Mouse (Mus musculus) left cerebral cortex, postnatal 36 days (tissue): ENCODE results near the gene Aff1. TPM values are rescaled to one million over a fixed set of nuclear protein-coding genes. Genes with fewer than 3 reads are reported as not detected.

ENCODE experiments used
- DNase-seq, 2 experiments: peaks; one replicate each; pipeline ENCODE4 v3.0.0; 2021 to 2022; ENCODE audit warnings: low spot score in 2 of 2, mixed read lengths in 1 of 2
- intact Hi-C: fragments of 180-260 bp; cut with DNase I; formaldehyde crosslinking; loops from one replicate; pipeline ENCODE4 v1.15.1; 2025
- total RNA-seq, 2 experiments: library from RNA; stranded (reverse); gene quantifications; 2 replicates each; pipeline ENCODE4 v1.2.3; 2021

Gene Aff1
- total RNA-seq, 2 experiments from 2014 or later, result 10.9 to 13.5 TPM

GRCm38 (mm10) chr5:103852756-103853549, 160.8 kb downstream of the Aff1 start:
- intact Hi-C loops, result loop anchor here (10.0 kb wide), 1 partner anchor 192 kb away; the partner anchor contains the start of gene Nudt9

DNA sequence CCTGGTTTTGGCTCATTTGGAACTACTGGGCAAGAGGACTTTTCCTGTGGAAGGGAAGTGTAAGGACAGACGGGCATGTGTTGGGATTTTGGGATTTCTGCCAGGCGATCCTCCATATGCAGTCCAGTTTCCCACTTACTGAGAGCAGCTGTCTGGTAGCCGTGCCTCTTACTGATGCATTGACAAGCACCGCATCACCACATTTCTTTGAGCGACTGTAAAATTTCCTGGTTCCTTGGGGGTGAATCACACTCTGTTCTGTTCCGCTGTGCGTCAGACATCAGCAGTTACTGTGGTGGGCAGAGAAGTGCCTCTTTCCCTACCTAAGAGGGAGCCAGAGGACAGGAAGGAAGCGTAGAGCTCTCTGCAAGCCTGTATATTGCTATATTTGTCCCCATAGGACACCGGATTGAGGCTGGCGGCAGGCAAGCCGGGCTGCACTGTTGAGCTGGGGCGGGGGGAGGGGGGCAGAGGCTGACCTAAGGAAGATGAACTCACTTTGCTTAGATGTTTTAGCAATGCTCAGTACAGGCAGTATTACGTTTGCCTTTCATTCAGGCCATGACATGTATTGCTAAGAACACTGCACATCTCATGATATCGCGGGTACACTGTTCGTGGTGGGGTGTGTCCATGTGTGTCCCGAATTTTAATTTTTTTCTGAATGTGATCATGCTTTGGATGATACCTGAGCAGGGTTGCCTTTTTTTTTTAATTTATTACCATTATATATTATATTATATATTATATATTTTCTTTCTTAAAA, 162.1 kb downstream of the Aff1 start:
- peak; percentile 71 to 72 for DNase-seq
- intact Hi-C loops, result loop anchor here (2.0 to 10.0 kb wide), 2 partner anchors 55 to 191 kb away; partner anchors contain the start of gene Nudt9

More at GRCm38 (mm10) chr5:103852756-103853549, 160.8 kb downstream of the Aff1 start:
- DNase-seq, result no peak

GRCm38 (mm10) chr5:103854807-103855194, 162.6 kb downstream of the Aff1 start:
- intact Hi-C loops, result loop anchor here (2.0 to 10.0 kb wide), 3 partner anchors 54 to 190 kb away; partner anchors contain the start of gene Nudt9
- no peak for DNase-seq

GRCm38 (mm10) chr5:103855483-103856211, 163.5 kb downstream of the Aff1 start:
- no peak for DNase-seq
- intact Hi-C loops, result loop anchor here (2.0 to 10.0 kb wide), 3 partner anchors 53 to 189 kb away; partner anchors contain the start of gene Nudt9

DNA sequence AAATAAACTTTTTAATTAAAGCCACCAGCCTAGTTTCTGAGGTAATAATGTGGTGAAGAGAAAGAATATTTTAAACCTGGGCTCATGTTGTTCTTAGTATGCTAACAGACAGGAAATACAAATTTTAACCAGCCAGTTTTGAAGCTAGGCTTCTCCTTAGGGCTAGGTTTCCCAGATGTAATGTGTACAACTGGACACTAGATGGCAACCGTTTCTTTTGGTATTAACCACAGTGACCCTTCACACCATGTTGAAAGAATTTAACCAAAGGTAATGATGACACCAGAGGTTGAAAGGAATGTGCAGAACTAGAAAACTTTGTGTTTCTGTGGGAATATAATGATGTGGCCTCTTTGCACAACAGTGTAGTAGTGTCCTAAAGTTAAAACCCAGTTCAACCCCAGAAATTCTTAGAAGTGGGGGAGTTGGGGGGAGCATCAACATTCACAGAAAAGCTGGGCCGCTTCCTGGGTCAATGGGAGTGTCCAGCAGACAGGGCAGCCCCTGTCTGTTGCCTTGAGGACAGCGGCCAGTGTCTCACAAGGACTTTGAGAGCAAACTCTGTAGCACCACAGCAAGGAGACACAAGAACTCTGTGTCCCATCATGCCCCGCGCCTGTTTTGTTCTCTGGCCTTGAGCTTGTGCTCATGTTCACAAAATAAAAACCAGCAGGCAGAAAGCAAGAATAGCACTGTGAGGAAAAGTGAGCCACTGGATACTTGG, 164.3 kb downstream of the Aff1 start:
- intact Hi-C loops, result loop anchor here (5.0 to 10.0 kb wide), 2 partner anchors 71 to 188 kb away; partner anchors contain the start of gene Nudt9
- DNase-seq, result no peak

GRCm38 (mm10) chr5:103857151-103857550, 165.0 kb downstream of the Aff1 start:
- intact Hi-C loops, result loop anchor here (5.0 to 10.0 kb wide), 2 partner anchors 70 to 188 kb away; partner anchors contain the start of gene Nudt9
- no peak for DNase-seq

DNA sequence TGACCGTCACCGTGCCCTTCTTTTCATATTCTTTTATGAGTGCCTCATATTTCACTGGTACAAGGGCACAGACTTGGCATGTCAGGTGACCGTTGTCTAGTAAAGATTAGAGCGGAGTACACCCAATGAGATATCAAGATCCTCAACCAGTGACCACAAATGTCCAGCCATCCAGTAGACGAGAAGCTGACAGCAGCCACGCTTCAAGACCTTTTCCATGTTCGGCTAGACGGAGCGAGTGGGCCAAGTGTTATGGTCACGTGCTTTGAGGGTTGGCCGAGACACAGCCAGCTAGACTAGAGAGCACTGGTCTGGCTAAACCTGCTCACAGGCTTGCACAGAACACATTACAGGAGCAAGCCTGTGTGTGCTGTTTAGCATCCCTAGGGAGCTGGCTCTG, 168.4 kb downstream of the Aff1 start:
- DNase-seq, result no peak
- intact Hi-C loops, result no loop called here

DNA sequence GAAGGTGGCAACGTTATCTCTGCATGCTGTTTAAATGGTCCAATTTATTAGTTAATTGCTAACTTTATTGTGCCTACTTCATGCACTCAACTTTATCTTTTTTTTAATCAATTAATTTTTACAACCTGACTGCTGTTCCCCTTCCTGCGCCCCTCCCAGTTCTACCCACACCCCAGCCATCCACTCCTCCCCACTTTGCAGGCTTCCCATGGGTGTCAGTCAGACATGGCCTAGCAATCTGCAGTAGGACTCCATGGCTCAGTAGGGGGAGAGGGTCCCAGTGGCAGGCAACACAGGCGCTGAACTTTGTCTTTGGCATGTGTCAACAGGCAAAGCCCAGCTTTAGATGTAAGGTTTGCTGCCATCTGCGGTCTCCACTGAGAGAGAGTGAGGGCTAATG, 171.6 kb downstream of the Aff1 start:
- no peak for DNase-seq
- intact Hi-C loops, result no loop called here

- intact Hi-C loops, result no loop called here
- DNase-seq, result no peak
Observed at GRCm38 (mm10) chr5:103889766-103890165, 197.6 kb downstream of the Aff1 start.

DNA sequence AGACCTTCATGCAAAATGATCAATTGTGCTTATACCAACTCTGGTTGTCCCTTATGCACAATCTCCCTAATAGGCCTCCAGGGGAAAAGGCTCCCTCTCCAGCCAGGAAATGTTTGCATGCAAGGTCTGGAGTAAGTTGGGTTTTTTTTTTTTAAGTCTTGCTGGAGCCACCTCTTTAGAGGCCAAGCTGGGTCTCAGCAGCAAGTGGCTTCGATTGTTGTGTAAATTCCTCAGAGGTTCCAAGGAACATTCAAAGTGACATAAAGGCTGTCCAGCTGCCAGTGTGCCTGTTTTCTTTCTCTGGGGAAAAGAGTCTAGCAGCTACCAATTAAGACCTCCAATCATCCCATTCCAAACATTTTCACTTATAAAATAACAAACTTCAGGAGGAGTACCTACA, 206.1 kb downstream of the Aff1 start:
- intact Hi-C loops, result no loop called here
- no peak for DNase-seq

Other genes with a start within 250 kb of the Aff1 start
- gene Slc10a6, start 63.0 kb upstream of the Aff1 start, total RNA-seq, result under 1 TPM; 0.15 to 0.18 TPM
- gene 1700016H13Rik, start 36.4 kb upstream of the Aff1 start, total RNA-seq, result not detected
- 10 to 100 TPM; 33.0 to 34.4 TPM for gene Klhl8, start 218.9 kb downstream of the Aff1 start, total RNA-seq